Mouse (Mus musculus) ZHBTc4 (cell line): ENCODE measurements around the gene 4932438H23Rik.

ENCODE experiments used
- DNase-seq: peaks from one replicate; pipeline ENCODE4 v3.0.0-alpha.2; 2011; ENCODE audit warnings: low read depth, low spot score

The 4932438H23Rik gene

GRCm38 (mm10) chr16:91009942-91010529 lies 84.9 kb downstream of the 4932438H23Rik start:
- no peak for DNase-seq

DNA sequence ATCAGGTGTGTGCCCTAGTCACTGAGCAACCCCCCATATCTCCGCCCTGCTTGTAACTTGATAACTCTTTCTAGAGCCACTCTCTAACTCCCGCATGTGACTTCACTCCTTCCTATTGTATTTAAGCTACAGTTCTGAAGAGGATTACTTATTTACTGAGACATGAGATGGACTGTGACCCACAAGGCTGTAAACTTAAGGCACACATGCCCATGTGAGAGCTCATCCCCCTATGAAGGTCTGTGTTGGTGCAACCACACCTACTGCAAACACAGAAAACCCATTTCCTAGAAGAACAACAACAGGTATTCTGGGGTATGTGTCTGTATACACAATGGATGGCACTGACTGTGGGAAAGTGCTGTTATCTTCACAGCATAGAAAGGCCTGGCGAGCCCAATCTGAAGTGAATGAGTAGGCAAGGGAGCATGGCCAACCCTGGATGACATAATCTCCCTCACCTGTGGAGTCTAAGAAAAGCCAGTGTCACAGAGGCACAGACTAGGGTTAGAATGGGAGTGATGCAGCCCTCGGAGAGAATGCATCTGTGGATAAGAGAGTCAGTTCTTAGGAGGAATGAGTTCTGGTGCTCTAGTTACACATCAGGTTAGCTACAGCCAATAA lies 89.9 kb downstream of the 4932438H23Rik start:
- DNase-seq: no peak
